10 mouse cellular contexts compared by ENCODE assay signal in the genomic region with DNA sequence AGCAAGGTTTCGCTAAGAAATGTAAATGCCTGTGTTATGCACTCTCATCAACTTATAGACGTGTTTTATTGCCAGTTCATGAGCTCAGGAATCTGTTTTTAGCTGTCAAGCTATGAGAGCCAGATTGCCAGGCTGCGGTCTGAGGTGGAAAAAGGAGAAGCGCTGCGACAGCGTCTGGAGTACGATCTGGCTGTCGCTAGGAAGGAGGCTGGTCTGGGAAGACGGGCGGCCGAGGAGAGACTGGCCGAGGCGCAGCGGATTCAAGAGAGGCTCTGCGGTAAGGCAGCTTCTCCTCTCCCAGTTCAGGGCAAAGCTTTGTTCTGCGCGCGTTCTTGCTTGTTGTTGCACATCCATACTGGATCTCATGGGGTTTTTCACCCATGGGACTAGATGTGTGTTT. TPM values are rescaled to one million over a fixed set of nuclear protein-coding genes. Genes with fewer than 3 reads are reported as not detected.
DNase-seq lines count a peak whose midpoint lies in the region; ATAC-seq lines count a peak whose summit lies in the region.
"Had no signal": no experiment of that assay in that cellular context is flagged by ENCODE, and none has a peak within 500 bp of the region (broad histone marks: within the 10 kb centered on the region; RNA-seq: fewer than 3 reads in every experiment).

No protein-coding gene starts in this region.

- peak overlapping the region; percentile 30 for H3K4me2 ChIP-seq in heart, embryonic 12.5 days
- H3K4me2 ChIP-seq: liver, embryonic 15.5 days had no signal

- WGBS in heart, embryonic 12.5 days: 36% methylated on average over 18 of the region's 18 CpGs

- no peaks in the 10 kb centered on the region; the same call in 1 of the 2 replicates for H3K36me3 ChIP-seq in heart, embryonic 12.5 days
- H3K36me3 ChIP-seq: liver, embryonic 15.5 days had no signal

- H3K4me3 ChIP-seq in heart, embryonic 12.5 days: no peak overlapping the region
- H3K4me3 ChIP-seq: liver, embryonic 15.5 days had no signal

- no peak overlapping the region for H3K9ac ChIP-seq in heart, embryonic 12.5 days
- H3K9ac ChIP-seq: liver, embryonic 15.5 days had no signal

- ATAC-seq in heart, embryonic 12.5 days (ENCODE audit: insufficient number of reproducible peaks, low FRiP score): no peak

- no peak overlapping the region for H3K27ac ChIP-seq in heart, embryonic 12.5 days (ENCODE audit: poor library complexity, severe bottlenecking)
- H3K27ac ChIP-seq: liver, embryonic 15.5 days had no signal

- H3K9me3 ChIP-seq in heart, embryonic 12.5 days (replicated peaks): no peaks in the 10 kb centered on the region
- H3K9me3 ChIP-seq: G1E; liver, embryonic 15.5 days had no signal

- DNase-seq in heart, adult 18-20 months: no peak
- DNase-seq in lung, postnatal 10 days: peak; percentile 16
- no peak for DNase-seq in lung, postnatal 25 days (ENCODE audit: low spot score)
- peak; percentile 8 to 35 for DNase-seq in layer of hippocampus, adult 8-10 months (ENCODE audit: low spot score in 2 of 2)
- peak; percentile 33 for DNase-seq in right cerebral cortex, postnatal 25 days
- no peak for DNase-seq in thymus, postnatal 4 days
- DNase-seq in embryo, embryonic 10 days (ENCODE audit: low spot score): no peak

- H3K4me1 ChIP-seq in heart, embryonic 12.5 days (replicated peaks): no peaks in the 10 kb centered on the region
- H3K4me1 ChIP-seq: liver, embryonic 15.5 days had no signal

- H3K27me3 ChIP-seq in heart, embryonic 12.5 days (replicated peaks): no peaks in the 10 kb centered on the region
- H3K27me3 ChIP-seq: liver, embryonic 15.5 days had no signal

RNA-seq across cellular contexts. Expression of a gene that starts 24.2 kb away (rescaled TPM):
- polyA plus RNA-seq in heart, embryonic 12.5 days (2016; fragmentation: Nextera tagmentation; extraction: Ambion mirVana): 3.5 and 3.9 TPM in 2 replicates
- 1 to 10 TPM in 1 of 2 experiments, under 1 TPM in 1; 0.52 to 1.2 TPM for total RNA-seq in heart, adult 18-20 months (2021)
- 1 to 10 TPM; 4.1 to 4.5 (median 4.2) TPM for total RNA-seq in layer of hippocampus, adult 8-10 months (2022)

Comparison
In these comparisons a context has a peak if more than half of its experiments do, and no peak if none do; other contexts are left out.
1. DNase-seq: peak in lung, postnatal 10 days (single experiment), layer of hippocampus, adult 8-10 months (2 of 2) and right cerebral cortex, postnatal 25 days (single experiment); none in heart, adult 18-20 months (0 of 2), lung, postnatal 25 days (single experiment), thymus, postnatal 4 days (single experiment) and embryo, embryonic 10 days (single experiment).